Mouse (Mus musculus) heart, embryonic 15.5 days (tissue): ENCODE results near the gene Gstm5. TPM values are rescaled to one million over a fixed set of nuclear protein-coding genes. Genes with fewer than 3 reads are reported as not detected.
A peak's percentile ranks its signal among the peaks of the same experiment; 100 is the strongest.

Source experiments
- ATAC-seq: fragments of 200-750 bp; cut with Nextera tagmentation; replicated peaks from 2 replicates; pipeline ENCODE4 v1.8.0; 2017; ENCODE audit warnings: low read depth, moderate TSS enrichment; ENCODE audit not compliant: insufficient number of reproducible peaks, insufficient read depth, low FRiP score
- H3K27ac ChIP-seq: fragments of 300-500 bp; sonication (generic); 2 replicates; pipeline ENCODE4 v1.5.1; 2015; ENCODE audit warnings: mild to moderate bottlenecking, inconsistent platforms
- H3K27me3 ChIP-seq: fragments of 300-500 bp; sonication (generic); 2 replicates; pipeline ENCODE4 v1.6.1; 2015; ENCODE audit warnings: inconsistent platforms
- H3K36me3 ChIP-seq: fragments of 300-500 bp; sonication (generic); 2 replicates; pipeline ENCODE4 v1.6.1; 2015; ENCODE audit warnings: mild to moderate bottlenecking, inconsistent platforms
- H3K4me1 ChIP-seq: fragments of 300-500 bp; sonication (generic); replicated peaks from 2 replicates; pipeline ENCODE4 v1.6.1; 2015; ENCODE audit warnings: inconsistent platforms
- H3K4me2 ChIP-seq: fragments of 300-500 bp; sonication (generic); 2 replicates; pipeline ENCODE4 v1.6.1; 2015; ENCODE audit warnings: inconsistent platforms, mild to moderate bottlenecking, moderate library complexity
- H3K4me3 ChIP-seq: fragments of 300-500 bp; sonication (generic); 2 replicates; pipeline ENCODE4 v1.5.1; 2015; ENCODE audit warnings: mild to moderate bottlenecking, inconsistent platforms
- H3K9ac ChIP-seq: fragments of 300-500 bp; sonication (generic); 2 replicates; pipeline ENCODE4 v1.6.1; 2015; ENCODE audit warnings: mild to moderate bottlenecking, inconsistent platforms
- H3K9me3 ChIP-seq: fragments of 300-500 bp; sonication (generic); replicated peaks from 2 replicates; pipeline ENCODE4 v1.6.1; 2016; ENCODE audit warnings: inconsistent platforms
- WGBS: fragments of 180-500 bp; shearing (Covaris S2); methylation state at CpG from one replicate; pipeline ENCODE4 v1.1.7; 2015; ENCODE audit warnings: mixed read lengths; 5-methylcytosine and 5-hydroxymethylcytosine counted together
- polyA plus RNA-seq: library from polyadenylated mRNA; unstranded; fragments of >200 nt; fragmentation: Nextera tagmentation; extraction: Ambion mirVana; gene quantifications from 2 replicates; pipeline ENCODE4 v1.2.1, GENCODE M21; 2015

The Gstm5 gene
- polyA plus RNA-seq, 1 experiment from 2014 or later = 122 TPM

DNA sequence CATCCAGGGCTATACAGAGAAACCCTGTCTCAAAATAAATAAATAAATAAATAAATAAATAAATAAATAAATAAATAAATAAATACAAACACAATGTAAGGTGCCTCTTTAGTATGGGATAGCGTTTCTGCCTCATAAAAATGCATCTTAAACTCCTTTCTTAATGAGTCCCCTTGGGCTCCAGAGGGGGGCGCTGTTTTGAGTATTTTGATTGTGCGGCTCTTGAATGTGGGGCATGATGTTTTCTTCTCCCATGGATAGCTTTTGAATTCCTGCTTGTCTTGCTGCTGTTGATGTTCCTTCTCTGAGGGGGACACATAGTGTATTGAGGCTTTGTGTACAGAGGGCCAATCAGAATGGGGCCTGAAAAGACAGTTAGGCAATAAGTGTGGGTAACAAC, 21.5 kb downstream of the Gstm5 start:
- Histone ChIP-seq H3K36me3 (no peaks in the 10 kb centered on the region), H3K4me1 (no peaks in the 10 kb centered on the region), H3K27ac (no peak overlapping the region), H3K9me3 (no peaks in the 10 kb centered on the region), H3K4me3 (no peak overlapping the region), H3K27me3 (0 out of 2 replicates have a peak, but pooled peaks cover 3% of the 10 kb centered on the region), H3K9ac (no peak overlapping the region), H3K4me2 (no peak overlapping the region)
- WGBS = 78% methylated on average over 3 of the region's 3 CpGs
- ATAC-seq = no peak

DNA sequence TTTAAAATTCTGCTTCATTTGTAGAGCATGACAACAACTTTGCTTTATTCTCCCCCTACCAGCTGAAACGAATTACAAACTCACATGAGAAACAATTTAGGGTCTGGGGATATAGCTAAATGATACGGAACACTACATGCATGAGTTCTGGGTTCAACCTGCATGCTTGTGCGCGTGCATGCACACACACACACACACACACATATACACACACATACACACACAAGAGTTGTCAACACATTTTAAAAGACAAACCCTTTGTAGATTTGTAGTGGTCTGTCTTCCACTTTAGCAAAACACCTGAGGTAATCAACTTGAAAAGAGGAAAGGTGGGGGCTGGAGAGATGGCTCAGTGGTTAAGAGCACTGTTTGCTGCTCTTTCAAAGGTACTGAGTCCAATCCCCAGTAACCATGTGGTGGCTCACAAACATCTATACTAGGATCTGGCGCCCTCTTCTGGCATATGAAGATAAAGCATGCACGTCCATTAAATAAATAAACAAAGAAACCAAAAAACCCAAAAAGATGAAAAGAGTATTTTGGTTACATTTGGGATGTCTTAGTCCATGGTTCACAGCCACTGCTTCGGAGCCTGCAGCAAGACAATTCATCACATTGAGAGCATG, 22.3 kb downstream of the Gstm5 start:
- H3K4me3 ChIP-seq = no peak overlapping the region
- 54% methylated on average over 7 of the region's 7 CpGs for WGBS

GRCm38 (mm10) chr3:107920348-107920747, 24.7 kb downstream of the Gstm5 start:
- no peak overlapping the region for H3K4me2 ChIP-seq
- 0 out of 2 replicates have a peak, but pooled peaks cover 3% of the 10 kb centered on the region for H3K27me3 ChIP-seq
- no peak overlapping the region for H3K27ac ChIP-seq
- H3K9me3 ChIP-seq = no peaks in the 10 kb centered on the region
- H3K36me3 ChIP-seq = no peaks in the 10 kb centered on the region
- no peak overlapping the region for H3K9ac ChIP-seq
- no peaks in the 10 kb centered on the region for H3K4me1 ChIP-seq
- no peak overlapping the region for H3K4me3 ChIP-seq
- ATAC-seq = no peak
- 88% methylated on average over 5 of the region's 5 CpGs for WGBS

More for the DNA sequence above, 22.3 kb downstream of the Gstm5 start:
- H3K4me1 ChIP-seq = no peaks in the 10 kb centered on the region
- 0 out of 2 replicates have a peak, but pooled peaks cover 3% of the 10 kb centered on the region for H3K27me3 ChIP-seq
- H3K9ac ChIP-seq = no peak overlapping the region
- H3K27ac ChIP-seq = no peak overlapping the region
- no peaks in the 10 kb centered on the region for H3K9me3 ChIP-seq
- no peaks in the 10 kb centered on the region for H3K36me3 ChIP-seq
- ATAC-seq = no peak
- H3K4me2 ChIP-seq = no peak overlapping the region

- Histone ChIP-seq H3K4me1 (no peaks in the 10 kb centered on the region), H3K27ac (no peak overlapping the region), H3K9me3 (no peaks in the 10 kb centered on the region), H3K27me3 (no peaks in the 10 kb centered on the region), H3K36me3 (no peaks in the 10 kb centered on the region), H3K9ac (no peak overlapping the region), H3K4me3 (no peak overlapping the region), H3K4me2 (no peak overlapping the region)
- ATAC-seq = no peak
- 80% methylated on average over 3 of the region's 3 CpGs for WGBS
Observed at GRCm38 (mm10) chr3:107925335-107925734, 29.7 kb downstream of the Gstm5 start.

GRCm38 (mm10) chr3:107927841-107928240, 32.2 kb downstream of the Gstm5 start:
- H3K4me2 ChIP-seq = no peak overlapping the region
- no peaks in the 10 kb centered on the region for H3K36me3 ChIP-seq
- H3K27me3 ChIP-seq = no peaks in the 10 kb centered on the region
- no peak overlapping the region for H3K27ac ChIP-seq
- no peak overlapping the region for H3K4me3 ChIP-seq
- H3K4me1 ChIP-seq = peaks cover 13% of the 10 kb centered on the region
- no peak overlapping the region for H3K9ac ChIP-seq
- no peak for ATAC-seq
- 76% methylated on average over 3 of the region's 3 CpGs for WGBS
- H3K9me3 ChIP-seq = no peaks in the 10 kb centered on the region

- no peak for ATAC-seq
- Histone ChIP-seq H3K36me3 (no peaks in the 10 kb centered on the region), H3K27me3 (no peaks in the 10 kb centered on the region), H3K4me2 (no peak overlapping the region), H3K4me3 (no peak overlapping the region), H3K9me3 (no peaks in the 10 kb centered on the region), H3K27ac (no peak overlapping the region), H3K4me1 (peaks cover 13% of the 10 kb centered on the region), H3K9ac (no peak overlapping the region)
- 80% methylated on average over 11 of the region's 11 CpGs for WGBS
Observed at GRCm38 (mm10) chr3:107928691-107929090, 33.1 kb downstream of the Gstm5 start.

DNA sequence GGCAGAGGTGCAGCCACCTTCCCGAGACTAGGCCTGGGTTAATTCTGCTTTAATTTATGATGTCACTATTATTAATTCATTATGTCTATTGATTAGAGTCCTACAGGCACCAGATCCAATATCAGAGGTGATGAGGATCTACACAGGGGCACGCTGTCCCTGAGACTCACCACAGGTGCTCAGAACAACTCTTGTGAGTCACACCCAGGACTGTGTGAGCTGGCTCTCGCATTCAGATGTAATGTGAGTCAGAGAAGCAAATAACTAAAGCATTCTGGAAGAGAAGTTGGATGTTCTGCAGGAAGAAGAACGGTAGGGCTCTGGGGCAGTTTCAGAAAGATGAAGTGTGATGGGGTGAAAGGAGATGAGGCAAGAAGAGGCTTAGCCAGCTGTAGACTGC, 33.6 kb downstream of the Gstm5 start:
- no peak overlapping the region for H3K27ac ChIP-seq
- ATAC-seq = no peak
- H3K27me3 ChIP-seq = no peaks in the 10 kb centered on the region
- peaks cover 13% of the 10 kb centered on the region for H3K4me1 ChIP-seq
- H3K4me3 ChIP-seq = no peak overlapping the region
- H3K9ac ChIP-seq = no peak overlapping the region
- no peaks in the 10 kb centered on the region for H3K9me3 ChIP-seq
- no peaks in the 10 kb centered on the region for H3K36me3 ChIP-seq
- whole genome bisulfite sequencing = 77% methylated on average over 4 of the region's 4 CpGs
- no peak overlapping the region for H3K4me2 ChIP-seq

DNA sequence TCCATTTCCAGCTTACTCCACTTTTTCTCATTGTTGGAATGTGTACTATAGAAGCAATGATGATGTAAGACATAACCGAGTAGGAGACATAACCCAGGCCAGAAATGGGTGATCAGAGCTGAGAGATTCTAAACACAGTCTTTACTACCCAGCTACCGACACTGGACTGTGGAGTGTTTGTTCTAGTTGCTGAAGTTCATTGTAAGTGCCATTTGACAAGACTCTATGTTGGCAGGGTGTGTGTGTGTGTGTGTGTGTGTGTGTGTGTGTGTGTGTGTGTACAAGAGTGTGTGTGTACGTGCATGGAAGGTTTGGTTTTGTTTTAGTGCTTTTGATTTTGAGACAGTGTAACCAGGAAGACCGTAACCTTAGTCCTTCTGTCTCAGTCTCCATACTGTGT, 34.1 kb downstream of the Gstm5 start:
- Histone ChIP-seq H3K9me3 (no peaks in the 10 kb centered on the region), H3K4me1 (peaks cover 13% of the 10 kb centered on the region), H3K36me3 (no peaks in the 10 kb centered on the region), H3K27ac (no peak overlapping the region), H3K4me3 (no peak overlapping the region), H3K27me3 (no peaks in the 10 kb centered on the region), H3K4me2 (no peak overlapping the region), H3K9ac (no peak overlapping the region)
- ATAC-seq = no peak
- WGBS = 74% methylated on average over 4 of the region's 4 CpGs

DNA sequence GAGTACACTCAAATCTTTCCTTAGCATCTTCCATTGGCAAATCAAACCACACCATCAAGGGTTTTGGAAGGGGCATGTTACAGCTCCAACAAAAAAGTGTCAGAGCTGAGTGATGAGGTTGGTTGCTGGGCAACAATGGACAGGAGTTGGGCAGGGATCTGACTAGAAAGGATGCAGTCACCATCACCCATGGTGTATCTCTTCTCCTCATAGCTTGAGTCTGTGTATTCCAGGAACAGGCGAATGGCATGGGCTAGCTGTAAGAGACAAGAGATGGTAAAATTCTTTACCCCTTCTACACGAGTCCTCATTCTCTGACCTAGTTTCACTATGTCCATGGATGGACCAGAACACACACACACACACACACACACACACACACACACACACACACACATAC, 35.5 kb downstream of the Gstm5 start:
- peak overlapping the region; percentile 82 for H3K27ac ChIP-seq
- 68% methylated on average over 2 of the region's 2 CpGs for WGBS
- peak overlapping the region; percentile 40; the same call in 1 of the 2 replicates for H3K9ac ChIP-seq
- no peaks in the 10 kb centered on the region for H3K9me3 ChIP-seq
- peak overlapping the region; percentile 46 for H3K4me3 ChIP-seq
- H3K4me1 ChIP-seq = peaks cover 13% of the 10 kb centered on the region
- no peaks in the 10 kb centered on the region for H3K36me3 ChIP-seq
- no peak for ATAC-seq
- peak overlapping the region; percentile 63 for H3K4me2 ChIP-seq
- H3K27me3 ChIP-seq = no peaks in the 10 kb centered on the region

DNA sequence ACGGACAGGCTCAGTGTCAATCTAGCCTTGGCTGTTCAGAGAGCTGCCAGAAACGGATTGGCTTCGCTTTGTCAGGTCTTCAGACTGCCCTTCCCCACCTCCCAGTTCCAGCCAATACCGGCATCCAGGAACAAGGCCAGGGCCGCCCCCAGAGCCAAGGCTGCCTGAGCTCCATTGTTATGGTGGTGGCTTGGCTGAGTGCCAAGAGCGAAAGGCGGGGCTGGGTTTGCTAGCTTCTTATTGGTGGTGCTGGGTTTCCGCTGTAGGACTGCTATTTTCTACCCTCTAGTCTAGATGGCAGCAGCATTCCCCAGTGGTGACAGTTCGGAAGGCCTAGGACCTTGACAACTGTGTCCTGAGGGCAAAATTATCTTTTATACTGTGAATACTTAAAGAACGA, 36.0 kb downstream of the Gstm5 start, which contains the start of gene Gstm7:
Gene Gstm7, minus strand, starts transcription at position 148 of the 400 bp plus-strand sequence.
- peak within 1 kb of the TSS; percentile 46 for H3K4me3 ChIP-seq
- H3K9me3 ChIP-seq = no peaks in the 10 kb centered on the region
- WGBS = 5% methylated on average over 10 of the region's 10 CpGs
- peak within 1 kb of the TSS; percentile 63 for H3K4me2 ChIP-seq
- no peaks in the 10 kb centered on the region for H3K27me3 ChIP-seq
- peaks cover 13% of the 10 kb centered on the region for H3K4me1 ChIP-seq
- ATAC-seq = peak; percentile 96
- H3K36me3 ChIP-seq = no peaks in the 10 kb centered on the region
- peak within 1 kb of the TSS; percentile 82 for H3K27ac ChIP-seq
- peak within 1 kb of the TSS; percentile 40; the same call in 1 of the 2 replicates for H3K9ac ChIP-seq

DNA sequence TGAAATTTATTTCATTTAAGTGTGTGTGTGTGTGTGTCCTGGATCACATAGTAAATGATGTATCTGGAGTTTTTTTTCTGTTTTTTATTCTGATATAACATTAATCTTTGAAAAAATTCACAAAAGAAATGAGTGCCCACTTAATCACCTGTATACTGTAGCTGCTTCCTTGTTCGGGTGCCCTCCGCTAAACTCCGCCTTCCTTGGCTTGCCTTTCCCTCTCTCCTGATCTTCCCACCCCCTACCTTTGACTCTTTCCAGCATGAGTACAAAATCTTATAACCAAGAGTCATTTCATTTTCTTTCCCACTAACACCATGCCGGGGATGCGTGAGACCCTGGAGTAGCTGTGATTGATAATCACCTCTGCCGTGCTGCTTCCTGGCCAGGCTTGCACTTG, 36.5 kb downstream of the Gstm5 start:
- no peak overlapping the region for H3K9ac ChIP-seq
- H3K27me3 ChIP-seq = no peaks in the 10 kb centered on the region
- no peak overlapping the region for H3K4me3 ChIP-seq
- H3K36me3 ChIP-seq = no peaks in the 10 kb centered on the region
- no peak overlapping the region for H3K4me2 ChIP-seq
- H3K4me1 ChIP-seq = peaks cover 13% of the 10 kb centered on the region
- no peak for ATAC-seq
- H3K9me3 ChIP-seq = no peaks in the 10 kb centered on the region
- H3K27ac ChIP-seq = peak overlapping the region; percentile 45; the same call in 1 of the 2 replicates
- 68% methylated on average over 6 of the region's 6 CpGs for WGBS

DNA sequence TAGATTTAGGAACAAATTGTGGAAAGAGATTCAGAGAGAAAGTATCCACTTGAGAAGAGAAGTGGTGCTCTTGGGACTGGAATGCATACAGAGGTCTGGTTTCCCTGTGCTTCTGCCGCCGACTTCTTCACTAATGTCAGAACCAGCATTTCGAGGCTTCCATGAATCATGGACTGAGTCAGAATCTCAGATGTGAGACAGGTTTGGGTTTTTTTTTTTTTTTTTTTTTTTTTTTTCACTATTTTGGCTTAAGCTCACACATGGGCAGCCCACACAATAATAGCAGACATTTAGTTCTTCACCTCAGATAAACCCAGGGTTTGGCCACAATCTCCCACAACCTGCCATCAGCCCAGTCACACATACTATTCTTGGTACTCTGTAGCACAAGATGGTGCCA, 39.6 kb downstream of the Gstm5 start:
- Histone ChIP-seq H3K4me3 (no peak overlapping the region), H3K4me1 (peaks cover 21% of the 10 kb centered on the region), H3K36me3 (no peaks in the 10 kb centered on the region), H3K27me3 (no peaks in the 10 kb centered on the region), H3K9me3 (no peaks in the 10 kb centered on the region), H3K4me2 (no peak overlapping the region), H3K9ac (no peak overlapping the region), H3K27ac (no peak overlapping the region)
- WGBS = 49% methylated on average over 3 of the region's 3 CpGs
- no peak for ATAC-seq
